Mouse (Mus musculus) liver, adult 2 months (tissue): ENCODE data around the gene Babam2. TPM values are rescaled to one million over a fixed set of nuclear protein-coding genes. Genes with fewer than 3 reads are reported as not detected.

Experiments used
- DNase-seq: peaks from one replicate; pipeline ENCODE4 v3.0.0-alpha.2; 2011; ENCODE audit warnings: low read depth, low spot score; ENCODE audit errors: extremely low read depth
- H3K27ac ChIP-seq: fragments of 200-500 bp; replicated peaks from 2 replicates; pipeline ENCODE4 v1.5.1; 2012; ENCODE audit warnings: low read depth, mild to moderate bottlenecking, control low read depth, inconsistent platforms, low read length; ENCODE audit not compliant: insufficient read depth
- H3K27me3 ChIP-seq: fragments of 200-500 bp; 2 replicates; pipeline ENCODE4 v1.6.1; 2012; ENCODE audit warnings: mild to moderate bottlenecking, moderate library complexity, low read length, inconsistent platforms; ENCODE audit not compliant: control insufficient read depth, insufficient read depth
- H3K36me3 ChIP-seq: fragments of 200-500 bp; 2 replicates; pipeline ENCODE4 v1.6.1; 2012; ENCODE audit warnings: low read length, inconsistent platforms; ENCODE audit not compliant: control insufficient read depth, insufficient read depth
- H3K4me1 ChIP-seq: fragments of 200-500 bp; 2 replicates; pipeline ENCODE4 v1.6.1; 2011; ENCODE audit warnings: low read length; ENCODE audit not compliant: control insufficient read depth, insufficient read depth
- H3K4me3 ChIP-seq: fragments of 200-500 bp; 2 replicates; pipeline ENCODE4 v1.5.1; 2011; ENCODE audit warnings: low read depth, mild to moderate bottlenecking, control low read depth, low read length, moderate library complexity; ENCODE audit not compliant: insufficient read depth
- H3K79me2 ChIP-seq: fragments of 200-500 bp; 2 replicates; pipeline ENCODE4 v1.6.1; 2012; ENCODE audit warnings: inconsistent platforms, mild to moderate bottlenecking, low read length, moderate library complexity; ENCODE audit not compliant: control insufficient read depth, insufficient read depth
- H3K9ac ChIP-seq: fragments of 200-500 bp; 2 replicates; pipeline ENCODE4 v1.6.1; 2012; ENCODE audit warnings: low read depth, mild to moderate bottlenecking, control low read depth, inconsistent platforms, low read length
- CTCF ChIP-seq: fragments of 200-500 bp; IDR thresholded peaks from 2 replicates; pipeline ENCODE4 v1.5.1; 2011; ENCODE audit warnings: low read depth, low read length, control low read depth
- POLR2A ChIP-seq: fragments of 200-500 bp; IDR thresholded peaks from 2 replicates; pipeline ENCODE4 v1.6.1; 2011; ENCODE audit warnings: low read length, control low read depth; ENCODE audit not compliant: insufficient read depth; ENCODE audit errors: extremely low read depth
- WGBS: fragments of 180-500 bp; shearing (Covaris S2); methylation state at CpG from one replicate; pipeline ENCODE4 v1.1.7; 2018; 5-methylcytosine and 5-hydroxymethylcytosine counted together
- polyA plus RNA-seq: library from polyadenylated mRNA; depleted of rRNA; stranded (reverse); fragments of >200 nt; gene quantifications from 2 replicates; pipeline ENCODE4 v1.2.3, GENCODE M21; 2012
- total RNA-seq: library from RNA; depleted of rRNA; stranded (reverse); fragments of >200 nt; gene quantifications from 2 replicates; pipeline ENCODE4 v1.2.3, GENCODE M21; 2014

Babam2 gene
- total and polyA plus RNA-seq, 2 experiments, result 18.9 to 20.1 TPM

DNA sequence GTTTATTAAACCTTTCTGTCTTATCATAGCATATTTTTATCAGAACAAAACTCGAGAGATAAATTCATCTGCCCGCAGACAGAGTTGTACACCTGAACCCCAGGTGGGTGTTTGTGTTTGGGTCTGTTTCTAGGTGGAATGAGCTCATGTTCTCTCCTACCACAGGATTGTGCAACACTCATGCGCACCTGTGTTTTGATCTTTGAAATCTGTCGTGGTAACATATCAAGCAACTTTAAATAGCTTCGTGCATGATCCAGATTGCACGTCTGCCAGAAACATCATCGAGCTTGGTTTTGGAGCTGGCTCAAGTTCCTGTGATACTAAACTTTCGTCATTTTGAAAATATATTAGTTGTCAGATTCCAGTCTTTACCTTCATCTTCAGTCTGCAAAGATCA is 251.9 kb downstream of the Babam2 start:
- no peak for TF ChIP-seq CTCF
- no peak for TF ChIP-seq POLR2A

DNA sequence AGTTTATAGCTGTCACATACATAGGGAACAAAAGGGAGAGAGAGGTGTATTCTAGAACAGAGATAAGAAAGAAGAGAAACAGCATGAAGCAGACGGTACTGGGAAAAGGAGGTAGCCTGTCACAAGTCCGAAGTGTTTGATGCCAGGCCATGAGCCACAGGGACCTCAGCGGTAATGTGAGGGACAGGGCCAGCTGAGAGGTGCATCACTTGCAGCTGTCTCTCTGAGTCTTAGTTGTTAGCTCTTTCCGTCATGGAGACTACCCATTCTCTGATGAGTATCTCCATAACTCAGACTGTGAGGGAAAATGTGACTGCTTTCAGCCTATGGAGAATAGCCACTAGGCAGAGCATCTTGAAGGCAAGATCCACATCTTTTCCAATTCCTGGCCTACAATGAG is 253.0 kb downstream of the Babam2 start:
- Histone ChIP-seq H3K9ac (no peak overlapping the region), H3K4me1 (peaks cover 3% of the 10 kb centered on the region; the same call in 1 of the 2 replicates), H3K79me2 (no peaks in the 10 kb centered on the region), H3K36me3 (no peaks in the 10 kb centered on the region), H3K27me3 (no peaks in the 10 kb centered on the region), H3K4me3 (no peak overlapping the region), H3K27ac (no peak overlapping the region)
- WGBS, result 96% methylated on average over 4 of the region's 4 CpGs
- DNase-seq, result no peak
- TF ChIP-seq CTCF (no peak), POLR2A (no peak)

More for the DNA sequence above, 251.9 kb downstream of the Babam2 start:
- no peak overlapping the region for H3K4me3 ChIP-seq
- DNase-seq, result peak; percentile 79
- 17% methylated on average over 8 of the region's 8 CpGs for WGBS
- H3K27me3 ChIP-seq, result no peaks in the 10 kb centered on the region
- H3K79me2 ChIP-seq, result no peaks in the 10 kb centered on the region
- H3K36me3 ChIP-seq, result no peaks in the 10 kb centered on the region
- H3K4me1 ChIP-seq, result peaks cover 3% of the 10 kb centered on the region; the same call in 1 of the 2 replicates
- H3K27ac ChIP-seq, result no peak overlapping the region
- H3K9ac ChIP-seq, result no peak overlapping the region

DNA sequence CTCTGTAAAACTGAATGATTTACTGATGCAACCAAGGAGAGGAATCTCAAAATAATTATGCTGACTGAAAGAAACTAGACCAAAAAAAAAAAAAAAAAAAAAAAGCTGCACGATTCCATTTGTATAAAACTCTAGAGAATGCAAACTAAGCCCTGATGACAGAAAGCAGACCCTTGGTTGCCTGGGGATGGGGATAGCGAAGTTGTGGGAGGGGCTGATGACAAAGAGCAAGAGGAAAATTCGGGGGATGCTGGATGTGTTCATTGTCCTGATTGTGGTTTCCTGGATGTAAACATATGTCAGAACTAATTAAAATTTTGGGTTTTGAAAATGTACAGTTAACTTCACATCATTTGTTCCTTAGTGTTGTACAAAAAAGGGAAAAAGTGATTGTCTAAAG is 257.7 kb downstream of the Babam2 start:
- TF ChIP-seq POLR2A (no peak), CTCF (no peak)
- H3K9ac ChIP-seq, result no peak overlapping the region
- H3K4me3 ChIP-seq, result no peak overlapping the region
- H3K4me1 ChIP-seq, result no peaks in the 10 kb centered on the region
- no peak overlapping the region for H3K27ac ChIP-seq
- no peaks in the 10 kb centered on the region for H3K79me2 ChIP-seq
- WGBS, result 88% methylated on average over 3 of the region's 3 CpGs
- DNase-seq, result no peak
- H3K27me3 ChIP-seq, result no peaks in the 10 kb centered on the region
- H3K36me3 ChIP-seq, result no peaks in the 10 kb centered on the region

DNA sequence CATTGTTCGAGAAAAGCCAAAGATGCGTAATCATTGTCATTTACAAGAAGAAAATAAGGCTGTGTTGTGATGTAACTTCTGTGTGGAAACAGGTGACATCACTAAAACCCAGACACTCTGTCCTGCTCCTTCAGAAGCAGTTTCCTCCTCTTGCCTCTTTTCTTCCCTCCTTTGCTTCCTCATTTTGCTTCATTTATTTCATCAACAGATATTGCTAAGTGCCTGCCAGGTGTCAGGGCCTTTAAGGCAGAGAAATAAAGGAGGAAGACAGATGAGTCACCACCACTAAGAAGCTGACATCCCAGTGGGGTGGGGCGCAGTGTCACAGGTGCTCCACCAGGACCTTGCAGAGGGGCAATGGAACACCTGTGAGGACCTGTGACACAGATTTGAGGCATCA is 258.9 kb downstream of the Babam2 start:
- Histone ChIP-seq H3K36me3 (no peaks in the 10 kb centered on the region), H3K27me3 (no peaks in the 10 kb centered on the region), H3K4me1 (no peaks in the 10 kb centered on the region), H3K4me3 (no peak overlapping the region), H3K79me2 (no peaks in the 10 kb centered on the region), H3K27ac (no peak overlapping the region), H3K9ac (no peak overlapping the region)
- DNase-seq, result no peak
- WGBS, result 96% methylated on average over 3 of the region's 3 CpGs
- no peak for TF ChIP-seq POLR2A
- TF ChIP-seq CTCF, result no peak

DNA sequence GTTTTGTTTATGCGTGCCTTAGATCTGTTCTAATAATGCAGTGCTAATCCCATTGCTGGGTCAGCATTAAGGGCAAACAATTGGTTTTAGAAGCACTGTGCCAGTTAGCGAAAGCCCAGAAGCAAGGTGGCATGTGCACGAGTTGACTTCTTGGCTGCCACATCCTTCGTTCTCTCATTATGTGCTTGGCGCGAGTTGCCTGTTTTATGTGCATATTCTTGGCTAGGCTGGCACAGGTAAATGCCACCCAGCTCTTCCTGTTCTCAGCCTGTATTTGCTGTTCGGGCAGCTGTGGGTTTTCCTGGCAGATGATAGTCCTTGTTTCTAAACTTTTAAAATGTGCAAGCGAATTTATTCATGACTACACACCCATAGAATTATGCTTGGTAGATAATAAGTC is 262.4 kb downstream of the Babam2 start:
- no peak for DNase-seq
- 95% methylated on average over 8 of the region's 8 CpGs for WGBS
- TF ChIP-seq POLR2A (no peak), CTCF (no peak)
- no peaks in the 10 kb centered on the region for H3K79me2 ChIP-seq
- no peaks in the 10 kb centered on the region for H3K4me1 ChIP-seq
- H3K27me3 ChIP-seq, result no peaks in the 10 kb centered on the region
- H3K4me3 ChIP-seq, result no peak overlapping the region
- H3K27ac ChIP-seq, result no peak overlapping the region
- H3K9ac ChIP-seq, result no peak overlapping the region
- H3K36me3 ChIP-seq, result no peaks in the 10 kb centered on the region

DNA sequence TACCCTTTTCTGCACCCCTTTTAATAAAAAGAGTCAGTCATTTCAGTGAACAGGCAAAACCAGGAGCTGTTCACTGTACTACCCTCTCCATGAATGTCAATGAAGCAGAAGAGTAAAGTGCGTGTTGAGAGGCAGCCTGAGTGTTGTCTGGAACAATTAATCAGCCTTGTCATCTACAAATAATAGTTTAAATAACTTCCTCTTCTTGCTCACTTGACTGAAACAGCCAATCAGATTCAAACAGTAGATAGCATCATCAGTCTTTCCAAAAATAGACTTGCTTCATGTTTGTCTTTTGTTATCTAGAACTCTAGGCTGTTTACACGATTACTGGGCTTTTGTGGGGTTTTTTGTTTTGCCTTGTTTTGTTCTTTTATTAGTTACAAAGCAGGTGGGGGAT is 263.9 kb downstream of the Babam2 start:
- Histone ChIP-seq H3K4me1 (0 out of 2 replicates have a peak, but pooled peaks cover under 1% of the 10 kb centered on the region), H3K27ac (no peak overlapping the region), H3K9ac (no peak overlapping the region), H3K79me2 (no peaks in the 10 kb centered on the region), H3K36me3 (no peaks in the 10 kb centered on the region), H3K27me3 (no peaks in the 10 kb centered on the region), H3K4me3 (no peak overlapping the region)
- 47% methylated on average over 2 of the region's 2 CpGs for WGBS
- no peak for DNase-seq
- TF ChIP-seq POLR2A, result no peak
- no peak for TF ChIP-seq CTCF
